Mouse (Mus musculus) brain, adult 2 months (tissue): Measurements from ENCODE around the gene Rassf3.
A peak's percentile ranks its signal among the peaks of the same experiment; 100 is the strongest.

ENCODE experiments used
- DNase-seq: peaks from one replicate; pipeline ENCODE4 v3.0.0; 2011; ENCODE audit warnings: low read depth, low spot score

The Rassf3 gene

DNA sequence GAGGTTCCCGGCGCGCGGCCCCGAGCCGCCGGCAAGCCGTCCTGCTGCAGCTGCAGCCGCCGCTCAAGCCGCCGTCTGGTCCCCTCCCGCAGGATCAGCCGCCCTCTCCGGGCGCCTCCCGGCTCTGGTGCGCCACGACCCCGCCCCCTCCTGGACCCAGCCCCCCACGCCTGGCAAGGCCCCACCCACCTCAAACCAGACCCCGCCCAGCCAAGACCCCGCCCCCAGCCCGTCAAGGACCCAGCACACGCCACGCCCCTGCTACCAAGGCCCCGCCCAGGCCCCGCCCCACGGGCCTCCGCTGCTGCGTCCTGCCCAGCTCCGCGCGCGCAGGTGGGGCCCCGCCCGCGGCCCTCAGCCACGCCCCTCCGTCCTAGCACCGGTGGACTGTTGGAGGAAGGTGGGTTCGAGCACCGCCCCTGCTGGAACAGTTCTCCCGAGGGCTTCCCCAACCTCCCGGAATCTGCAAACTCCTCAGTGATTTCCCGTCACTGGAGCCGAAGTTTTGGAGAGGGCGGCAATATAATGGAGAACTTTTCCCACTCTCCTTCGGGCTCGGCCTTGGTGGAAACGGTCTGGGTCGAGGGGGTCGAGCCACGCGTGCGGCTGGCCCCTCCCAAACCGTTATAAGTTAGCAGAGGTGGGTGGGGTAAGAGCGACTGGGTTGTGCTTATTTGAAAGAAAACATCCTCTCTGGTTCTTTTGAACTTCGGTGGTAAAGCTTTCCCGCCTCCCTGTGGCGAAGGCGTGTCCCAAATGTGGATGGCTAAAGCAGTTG lies at the start of gene Rassf3:
Gene Rassf3 (minus strand): TSS at position 158 of the 778 bp plus-strand sequence.
- DNase-seq: peak; percentile 91

DNA sequence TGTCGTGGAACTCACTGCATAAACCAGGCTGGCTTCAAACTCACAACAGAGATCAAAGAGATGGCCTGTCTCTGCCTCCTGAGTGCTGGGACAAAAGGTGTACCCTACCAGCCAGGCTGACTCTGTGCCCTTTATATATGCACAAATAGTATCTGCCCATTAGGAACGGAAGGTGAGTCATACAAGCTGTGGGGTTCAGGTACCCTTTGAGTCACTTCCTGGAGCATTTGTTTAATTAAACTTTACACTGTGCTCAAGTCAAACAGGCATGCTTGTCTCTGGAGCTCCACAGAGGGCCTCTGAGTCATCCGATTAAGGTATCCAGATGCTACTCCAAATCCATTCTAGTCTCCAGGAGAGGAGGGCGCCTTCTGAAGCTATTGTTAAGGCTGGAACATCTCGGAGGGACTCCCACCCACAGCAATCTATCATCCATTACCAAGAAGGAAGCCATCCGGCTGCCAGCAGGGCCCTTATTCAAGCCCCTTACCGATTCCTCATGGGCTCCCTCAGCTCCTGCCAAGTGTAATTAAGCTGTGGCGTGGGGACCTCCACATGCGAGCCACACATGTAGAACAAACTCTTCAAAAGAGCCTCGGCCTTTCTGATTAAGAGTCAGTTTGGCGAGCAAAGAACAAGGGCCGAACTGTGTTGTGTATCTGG lies 44.9 kb upstream of the Rassf3 start:
- peak; percentile 70 for DNase-seq

GRCm38 (mm10) chr10:121519710-121520109 lies 43.6 kb upstream of the Rassf3 start:
- no peak for DNase-seq

- DNase-seq: peak; percentile 88
Observed at GRCm38 (mm10) chr10:121516008-121516600, 40.0 kb upstream of the Rassf3 start.

- DNase-seq: no peak
Observed at GRCm38 (mm10) chr10:121509751-121510643, 33.9 kb upstream of the Rassf3 start.

DNA sequence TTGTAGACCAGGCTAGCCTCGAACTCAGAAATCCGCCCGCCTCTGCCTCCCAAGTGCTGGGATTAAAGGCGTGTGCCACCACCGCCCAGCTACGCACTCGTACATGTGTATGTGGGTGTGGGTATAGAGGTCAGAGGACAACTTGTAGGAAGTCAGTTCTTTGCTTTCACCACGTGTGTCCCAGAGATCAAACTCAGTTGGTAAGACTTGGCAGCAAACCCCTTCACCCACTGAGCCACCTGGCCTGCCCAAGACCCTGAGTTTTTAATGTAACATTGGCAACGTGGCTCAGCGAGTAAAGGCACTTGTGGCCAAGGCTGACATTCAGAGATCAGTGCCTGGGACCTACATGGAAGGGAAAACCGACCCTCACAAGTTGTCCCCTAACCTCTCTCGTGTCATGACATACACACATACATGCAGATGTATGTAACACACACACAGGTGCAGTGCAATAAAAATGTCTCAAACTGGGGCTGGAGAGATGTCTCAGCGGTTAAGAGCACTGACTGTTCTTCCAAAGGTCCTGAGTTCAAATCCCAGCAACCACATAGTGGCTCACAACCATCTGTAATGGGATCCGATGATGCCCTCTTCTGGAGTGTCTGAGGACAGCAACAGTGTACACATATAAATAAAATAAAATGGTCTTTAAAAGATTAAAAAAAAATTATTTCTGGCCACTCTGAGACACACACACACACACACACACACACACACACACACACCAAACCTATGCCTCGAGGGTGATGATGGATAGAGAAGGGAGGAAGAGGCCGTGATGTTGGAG lies 31.8 kb upstream of the Rassf3 start:
- no peak for DNase-seq

DNA sequence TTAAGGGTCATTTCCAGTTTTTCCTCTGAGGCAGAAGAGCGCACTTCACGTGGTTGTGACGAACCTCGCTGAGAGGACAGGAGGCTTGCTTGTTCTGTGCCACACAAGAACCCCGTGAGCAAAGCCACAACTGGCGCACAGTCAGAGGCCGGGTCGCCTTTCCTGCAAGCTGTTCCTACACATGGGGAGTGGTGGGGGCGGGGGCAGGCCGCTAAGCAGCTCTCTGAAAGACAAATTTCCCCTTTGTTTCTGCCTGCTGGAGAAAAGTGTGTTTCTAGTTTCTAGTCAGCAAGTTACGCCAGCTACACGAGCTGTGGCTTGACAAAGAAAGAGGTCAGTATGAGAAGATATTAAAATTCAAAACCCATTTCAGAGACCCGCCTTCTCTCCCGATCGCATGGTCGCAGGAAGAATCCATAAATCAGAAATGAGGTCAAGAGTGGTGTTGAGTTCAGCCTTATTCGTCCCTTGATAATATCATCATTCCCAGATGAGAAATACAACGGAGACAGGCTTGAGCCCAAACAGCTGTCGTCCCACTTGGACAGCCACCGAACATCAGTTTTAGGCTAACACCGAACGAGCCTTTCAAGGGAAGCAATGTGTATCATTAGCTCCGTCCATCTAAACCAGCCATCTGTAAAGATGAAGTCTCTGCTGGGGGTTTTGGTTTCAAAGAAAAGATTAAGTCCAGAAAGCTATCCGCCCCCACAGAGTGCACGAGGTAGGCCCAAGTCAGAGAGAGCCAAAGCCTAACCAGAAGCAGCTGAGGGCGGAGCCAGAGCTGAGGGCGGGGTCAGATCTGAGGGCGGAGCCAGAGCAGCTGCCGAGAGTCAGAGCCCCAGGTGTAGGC lies 30.8 kb upstream of the Rassf3 start:
- DNase-seq: peak; percentile 76

- no peak for DNase-seq
Observed at GRCm38 (mm10) chr10:121505929-121506328, 29.8 kb upstream of the Rassf3 start.

DNA sequence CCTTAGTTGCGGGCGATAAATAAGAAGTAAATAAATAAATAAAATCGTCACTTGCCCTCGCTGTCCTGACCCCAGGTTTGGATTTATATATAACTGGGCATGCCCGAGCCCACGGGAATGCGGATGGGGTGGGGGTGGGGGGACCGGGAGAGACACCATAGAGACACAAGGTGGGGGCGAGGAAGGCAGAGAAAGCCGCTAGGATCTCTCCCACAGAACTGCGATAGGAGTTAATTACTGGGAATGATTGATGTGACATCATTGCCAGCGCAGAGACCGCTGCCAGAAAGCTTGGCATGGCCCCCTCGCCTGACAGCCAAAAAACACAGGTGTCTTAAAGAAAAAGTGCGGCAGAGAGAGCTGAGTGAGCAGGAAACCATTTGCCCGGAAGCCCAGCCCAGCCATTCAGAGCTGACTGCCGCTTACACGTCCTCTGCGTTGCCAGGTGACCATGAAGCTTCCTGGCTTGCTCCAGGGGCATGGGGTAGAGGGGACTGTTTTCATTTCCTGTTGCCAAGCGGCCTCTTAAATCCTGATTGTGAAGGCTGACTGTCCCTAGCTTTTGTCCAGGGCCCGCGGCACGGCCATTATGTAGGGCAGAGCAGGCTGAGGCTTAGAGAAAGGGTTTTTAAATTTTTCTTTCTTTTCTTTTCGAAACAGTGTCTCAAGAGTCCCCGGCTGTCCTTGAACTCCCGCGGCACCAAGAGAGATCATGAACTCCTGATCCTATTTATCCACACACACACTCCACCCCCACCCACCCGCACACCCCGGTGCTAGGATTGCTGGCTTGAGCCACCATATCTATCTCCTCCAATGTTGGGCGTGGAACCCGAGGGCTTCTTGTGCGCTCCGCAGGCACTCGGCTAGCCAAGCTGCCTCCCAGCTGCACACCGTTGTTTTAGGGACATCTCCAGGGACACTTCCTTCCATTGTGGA lies 29.1 kb upstream of the Rassf3 start:
- DNase-seq: peak; percentile 92

DNA sequence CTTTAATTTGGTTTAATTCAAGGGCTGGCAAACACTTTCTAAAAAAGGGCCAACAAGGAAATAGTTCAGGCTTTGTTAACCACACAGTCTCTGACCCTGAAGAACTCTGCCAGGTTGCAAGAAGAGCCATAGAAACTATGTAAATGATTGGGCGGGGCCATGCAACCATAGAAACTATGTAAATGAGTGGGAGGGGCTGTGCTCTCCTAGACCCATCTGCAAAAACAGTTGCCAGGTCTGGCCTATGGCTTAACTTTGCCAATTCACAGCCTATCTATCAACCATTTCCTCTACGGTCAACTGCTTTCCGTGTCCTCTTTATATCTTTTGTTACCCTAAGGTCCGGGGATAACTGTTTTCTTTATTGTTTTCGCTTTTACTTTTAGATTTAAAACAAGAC lies 25.0 kb upstream of the Rassf3 start:
- no peak for DNase-seq

GRCm38 (mm10) chr10:121500034-121500433 lies 23.9 kb upstream of the Rassf3 start:
- DNase-seq: no peak

GRCm38 (mm10) chr10:121499063-121499462 lies 22.9 kb upstream of the Rassf3 start:
- no peak for DNase-seq

GRCm38 (mm10) chr10:121498481-121498904 lies 22.3 kb upstream of the Rassf3 start:
- no peak for DNase-seq

- DNase-seq: no peak
Observed at GRCm38 (mm10) chr10:121497968-121498367, 21.8 kb upstream of the Rassf3 start.

DNA sequence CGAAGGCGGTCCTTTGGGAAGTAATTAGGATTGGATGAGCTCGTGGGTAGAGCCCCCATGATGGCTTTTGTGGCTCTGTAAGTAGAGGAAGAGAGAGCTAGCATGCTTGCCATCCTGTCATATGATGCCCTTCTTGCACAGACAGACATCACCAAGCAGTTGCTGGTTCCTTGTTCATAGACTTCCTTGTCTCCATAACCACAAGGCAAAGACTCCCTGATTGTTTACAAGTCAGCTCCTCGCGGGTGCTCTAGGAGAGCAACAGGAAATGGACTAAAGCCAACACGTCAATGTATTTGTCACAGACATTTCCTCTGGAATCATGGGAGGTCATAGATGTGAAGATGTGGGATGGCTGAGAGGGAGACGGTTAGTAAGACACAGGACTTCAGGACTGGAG lies 20.5 kb upstream of the Rassf3 start:
- no peak for DNase-seq

DNA sequence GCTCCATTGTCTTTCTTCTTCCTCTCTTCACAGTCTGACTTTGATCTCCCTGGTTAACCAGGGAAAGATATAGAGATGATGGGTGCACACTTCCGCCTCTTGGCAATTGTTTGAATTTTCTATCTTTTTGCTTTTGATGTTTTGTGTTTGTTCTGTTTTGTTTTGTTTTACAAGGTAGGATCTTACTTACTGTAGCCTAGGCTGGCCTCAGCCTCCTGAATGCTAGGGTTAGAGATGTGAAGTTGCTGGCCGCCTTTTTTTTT lies 17.9 kb upstream of the Rassf3 start:
- no peak for DNase-seq

DNA sequence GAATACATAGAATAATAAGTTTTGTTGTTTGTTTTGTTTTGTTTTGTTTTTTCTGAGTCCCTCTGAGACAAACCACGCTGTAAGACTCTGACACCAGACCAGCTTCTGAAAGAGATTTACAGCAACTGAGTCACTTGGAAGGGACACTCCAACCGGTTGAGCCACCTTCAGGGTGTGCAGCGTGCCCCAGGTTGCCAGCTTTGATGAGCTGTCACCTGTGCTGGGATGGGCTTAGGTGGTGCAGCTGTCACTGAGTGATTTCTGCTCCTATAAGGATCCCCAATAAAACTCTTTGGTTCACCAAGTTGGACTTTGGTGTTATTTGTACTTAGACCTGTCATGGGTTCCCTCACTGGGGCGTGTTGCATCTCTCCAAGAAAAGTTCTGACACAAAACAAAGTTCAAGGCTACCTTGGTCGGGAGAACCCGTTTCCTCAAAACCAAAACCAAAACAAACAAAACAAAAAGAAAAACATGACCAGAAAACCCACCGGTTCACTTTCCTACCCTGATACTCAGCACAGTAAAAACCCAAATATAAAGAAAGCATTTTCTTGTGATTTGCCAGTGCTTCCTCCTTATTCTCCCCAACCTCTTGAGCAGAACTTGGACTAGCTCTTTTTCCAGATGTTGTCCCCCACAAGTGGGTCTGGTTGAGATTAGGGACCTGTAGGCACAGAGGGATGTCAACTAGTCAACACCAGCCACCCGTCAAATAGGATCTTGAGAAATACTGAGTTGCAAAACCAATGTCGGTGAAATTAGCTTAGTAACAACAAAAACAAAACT lies 17.4 kb upstream of the Rassf3 start:
- no peak for DNase-seq

- no peak for DNase-seq
Observed at GRCm38 (mm10) chr10:121492608-121493315, 16.6 kb upstream of the Rassf3 start.
